Mouse (Mus musculus) MEL (cell line): ENCODE results near the gene Fgfr2.

Experiments
- BHLHE40 ChIP-seq: IDR thresholded peaks from 2 replicates; pipeline ENCODE4 v1.6.1; 2012; ENCODE audit warnings: low read depth, mild to moderate bottlenecking, inconsistent platforms, low read length, improper control_type of control experiment, borderline replicate concordance
- CTCF ChIP-seq, 3 experiments: IDR thresholded peaks in 2 of 3; conservative IDR thresholded peaks in 1 of 3; 2 replicates each; pipeline ENCODE4 v1.5.1; 2011 to 2012; ENCODE audit warnings: low read length in 3 of 3, low read depth in 2 of 3, mild to moderate bottlenecking in 2 of 3, improper control_type of control experiment in 1 of 3, inconsistent platforms in 1 of 3, mixed read lengths in 1 of 3, moderate library complexity in 1 of 3; ENCODE audit not compliant: control insufficient read depth in 1 of 3, insufficient read depth in 1 of 3, poor library complexity in 1 of 3, severe bottlenecking in 1 of 3
- ELF1 ChIP-seq: IDR thresholded peaks from 2 replicates; pipeline ENCODE4 v1.6.1; 2014; ENCODE audit warnings: low read depth, mild to moderate bottlenecking, inconsistent platforms, low read length, improper control_type of control experiment, moderate library complexity
- EP300 ChIP-seq, 2 experiments: IDR thresholded peaks; 2 replicates each; pipeline ENCODE4 v1.6.1; 2011; ENCODE audit warnings: improper control_type of control experiment in 2 of 2, low read length in 2 of 2, low read depth in 1 of 2, mild to moderate bottlenecking in 1 of 2
- GABPA ChIP-seq: IDR thresholded peaks from 2 replicates; pipeline ENCODE4 v1.6.1; 2012; ENCODE audit warnings: low read depth, mild to moderate bottlenecking, inconsistent platforms, low read length, improper control_type of control experiment, moderate library complexity
- GATA1 ChIP-seq: IDR thresholded peaks from 2 replicates; pipeline ENCODE4 v1.6.1; 2011; ENCODE audit warnings: low read depth, low read length, improper control_type of control experiment
- JUND ChIP-seq: IDR thresholded peaks from 2 replicates; pipeline ENCODE4 v1.6.1; 2011; ENCODE audit warnings: low read depth, mild to moderate bottlenecking, improper control_type of control experiment, low read length
- MYB ChIP-seq: IDR thresholded peaks from 2 replicates; pipeline ENCODE4 v1.6.1; 2011; ENCODE audit warnings: mild to moderate bottlenecking, low read depth, low read length, improper control_type of control experiment
- MYC ChIP-seq: IDR thresholded peaks from 2 replicates; pipeline ENCODE4 v1.6.1; 2011; ENCODE audit warnings: low read depth, mild to moderate bottlenecking, low read length, improper control_type of control experiment, moderate library complexity
- POLR2A ChIP-seq, 2 experiments: IDR thresholded peaks; 2 replicates each; pipeline ENCODE4 v1.6.1; 2011 to 2012; ENCODE audit warnings: low read length in 2 of 2, mild to moderate bottlenecking in 2 of 2, control low read depth in 1 of 2, improper control_type of control experiment in 1 of 2, low read depth in 1 of 2, moderate library complexity in 1 of 2; ENCODE audit not compliant: control insufficient read depth in 1 of 2, insufficient read depth in 1 of 2, poor library complexity in 1 of 2
- ZC3H11A ChIP-seq: IDR thresholded peaks from 2 replicates; pipeline ENCODE4 v1.6.1; 2012; ENCODE audit warnings: low read depth, mild to moderate bottlenecking, inconsistent platforms, low read length, improper control_type of control experiment
- ZKSCAN1 ChIP-seq: IDR thresholded peaks from 2 replicates; pipeline ENCODE4 v1.6.1; 2012; ENCODE audit warnings: low read depth, mild to moderate bottlenecking, inconsistent platforms, low read length, improper control_type of control experiment, moderate library complexity
- ZNF384 ChIP-seq: IDR thresholded peaks from 2 replicates; pipeline ENCODE4 v1.6.1; 2012; ENCODE audit warnings: low read depth, mild to moderate bottlenecking, inconsistent platforms, low read length, improper control_type of control experiment

DNA sequence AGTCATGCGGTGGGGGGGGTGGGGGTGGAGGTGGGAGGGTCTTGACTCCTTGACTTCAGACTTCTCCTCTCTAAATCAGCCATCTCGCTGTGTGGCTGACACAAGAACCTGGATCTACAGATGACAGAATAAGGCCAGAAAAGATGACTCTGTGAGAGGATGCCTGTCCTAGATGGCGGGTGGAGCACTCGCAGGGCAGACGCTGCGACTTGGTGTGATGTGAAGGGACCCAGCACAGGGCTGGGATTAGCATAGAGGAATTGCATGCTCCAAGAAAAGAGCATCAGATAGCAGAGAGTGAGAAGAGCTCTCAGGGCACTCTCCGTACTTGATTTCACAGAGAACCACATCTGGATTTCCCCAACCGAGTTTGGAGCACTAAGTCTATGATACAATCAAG is 2953.0 kb downstream of the Fgfr2 start:
- TF ChIP-seq GABPA (no peak), ZKSCAN1 (no peak), BHLHE40 (no peak), GATA1 (no peak), EP300 (IDR thresholded peaks at IDR 0.05; ENCODE audit: low read depth in 1 of 2, low read length in 2 of 2) (no peak), CTCF (IDR thresholded peaks at IDR 0.05 in 2 of 3, conservative IDR thresholded peaks at IDR 0.05 in 1 of 3; ENCODE audit: control insufficient read depth in 1 of 3, insufficient read depth in 1 of 3, low read depth in 2 of 3, low read length in 3 of 3, poor library complexity in 1 of 3, severe bottlenecking in 1 of 3) (no peak), MYC (no peak), POLR2A (IDR thresholded peaks at IDR 0.05; ENCODE audit: control insufficient read depth in 1 of 2, insufficient read depth in 1 of 2, low read depth in 1 of 2, low read length in 2 of 2, poor library complexity in 1 of 2) (no peak), ELF1 (no peak), ZC3H11A (no peak), JUND (no peak), MYB (no peak), ZNF384 (no peak)
